Mouse (Mus musculus): ENCODE data around the gene Trpm6.

DNA sequence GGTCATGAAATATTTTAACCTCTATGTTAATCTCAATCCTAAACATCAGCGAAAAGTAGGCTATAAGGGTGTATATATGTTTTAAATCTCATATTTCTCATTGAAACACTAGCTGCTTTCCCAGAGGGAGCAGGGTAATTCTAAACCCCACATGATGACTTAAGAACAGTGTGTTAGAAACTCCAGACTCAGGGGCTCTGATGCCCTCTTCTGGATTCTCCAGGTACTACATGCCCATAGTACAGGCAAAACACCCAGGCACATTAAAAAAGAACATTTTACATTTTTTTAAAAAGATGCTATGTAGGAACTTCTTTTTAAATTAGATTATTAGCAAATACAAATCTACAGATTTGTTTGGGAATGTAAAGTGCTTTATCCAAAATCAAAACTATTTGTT lies 33.4 kb upstream of the Trpm6 start:
- TF ChIP-seq BHLHE40 (IDR thresholded peaks at IDR 0.05; ENCODE audit: low read depth, low read length) (no peak), POLR2A (IDR thresholded peaks at IDR 0.05; ENCODE audit: low read depth, low read length) (no peak), JUND (conservative IDR thresholded peaks at IDR 0.05; ENCODE audit: low read depth, low read length) (no peak), SIN3A (IDR thresholded peaks at IDR 0.05; ENCODE audit: low read length) (no peak; the same call in 1 of the 2 replicates), CTCF (conservative IDR thresholded peaks at IDR 0.05 in 1 of 2, IDR thresholded peaks at IDR 0.05 in 1 of 2; ENCODE audit: low read depth in 2 of 2, low read length in 2 of 2) (peak; percentile 75 to 93), MAX (IDR thresholded peaks at IDR 0.05; ENCODE audit: low read length) (no peak), ZKSCAN1 (IDR thresholded peaks at IDR 0.05; ENCODE audit: borderline replicate concordance, low read depth, low read length) (no peak), POLR2AphosphoS2 (IDR thresholded peaks at IDR 0.05; ENCODE audit: low read depth, low read length) (no peak), RAD21 (IDR thresholded peaks at IDR 0.05; ENCODE audit: low read depth, low read length) (peak; percentile 65), NRF1 (IDR thresholded peaks at IDR 0.05; ENCODE audit: low read depth, low read length) (no peak), ELF1 (IDR thresholded peaks at IDR 0.05; ENCODE audit: low read depth, low read length) (no peak), NELFE (IDR thresholded peaks at IDR 0.05; ENCODE audit: low read depth, low read length) (no peak)

Measured in CH12.LX (cell line).